Mouse (Mus musculus) heart, postnatal 0 days (tissue): Measurements from ENCODE around the gene Tfeb. TPM values are rescaled to one million over a fixed set of nuclear protein-coding genes. Genes with fewer than 3 reads are reported as not detected.

Source experiments
- ATAC-seq: fragments of 200-750 bp; cut with Nextera tagmentation; 2 replicates; pipeline ENCODE4 v1.8.0; 2017; ENCODE audit warnings: low read depth, moderate number of reproducible peaks, moderate library complexity; ENCODE audit not compliant: insufficient read depth
- DNase-seq: peaks from one replicate; pipeline ENCODE4 v3.0.0-alpha.2; 2016; ENCODE audit warnings: low spot score
- H3K27ac ChIP-seq: fragments of 300-500 bp; sonication (generic); 2 replicates; pipeline ENCODE4 v1.5.1; 2014; ENCODE audit warnings: low read depth, mild to moderate bottlenecking
- H3K27me3 ChIP-seq: fragments of 300-500 bp; sonication (generic); 2 replicates; pipeline ENCODE4 v1.6.1; 2014; ENCODE audit warnings: low read length, mixed read lengths; ENCODE audit not compliant: control insufficient read depth, insufficient read depth
- H3K36me3 ChIP-seq: fragments of 300-500 bp; sonication (generic); replicated peaks from 2 replicates; pipeline ENCODE4 v1.6.1; 2014; ENCODE audit warnings: low read length, mixed read lengths; ENCODE audit not compliant: control insufficient read depth, insufficient read depth
- H3K4me1 ChIP-seq: fragments of 300-500 bp; sonication (generic); 2 replicates; pipeline ENCODE4 v1.6.1; 2014; ENCODE audit warnings: antibody characterized with exemption; ENCODE audit not compliant: control insufficient read depth, insufficient read depth
- H3K4me2 ChIP-seq: fragments of 300-500 bp; sonication (generic); 2 replicates; pipeline ENCODE4 v1.6.1; 2014; ENCODE audit warnings: low read depth, mild to moderate bottlenecking, low read length, moderate library complexity
- H3K4me3 ChIP-seq: fragments of 300-500 bp; sonication (generic); 2 replicates; pipeline ENCODE4 v1.5.1; 2014; ENCODE audit warnings: low read depth, low read length
- H3K9ac ChIP-seq: fragments of 300-500 bp; sonication (generic); replicated peaks from 2 replicates; pipeline ENCODE4 v1.6.1; 2014; ENCODE audit warnings: low read depth, low read length, mixed read lengths
- H3K9me3 ChIP-seq: fragments of 300-500 bp; sonication (generic); replicated peaks from 2 replicates; pipeline ENCODE4 v1.6.1; 2016; ENCODE audit warnings: low read length; ENCODE audit not compliant: control insufficient read depth
- CTCF ChIP-seq: IDR thresholded peaks from 2 replicates; pipeline ENCODE4 v1.5.1; 2016; ENCODE audit warnings: antibody characterized with exemption, control low read depth, low read depth
- EP300 ChIP-seq: IDR thresholded peaks from 2 replicates; pipeline ENCODE4 v1.6.1; 2016; ENCODE audit warnings: antibody characterized with exemption, low read depth
- WGBS: fragments of 180-500 bp; shearing (Covaris S2); extraction: QIAGEN DNeasy Blood & Tissue Kit; methylation state at CpG from one replicate; pipeline ENCODE4 v1.1.7; 2014; 5-methylcytosine and 5-hydroxymethylcytosine counted together
- polyA plus RNA-seq: library from polyadenylated mRNA; unstranded; fragments of >200 nt; fragmentation: Nextera tagmentation; extraction: Ambion mirVana; gene quantifications from 2 replicates; pipeline ENCODE4 v1.2.1, GENCODE M21; 2015
- total RNA-seq: library from RNA; depleted of rRNA; stranded (reverse); fragments of >200 nt; gene quantifications from 2 replicates; pipeline ENCODE4 v1.2.3, GENCODE M21; 2014; ENCODE audit warnings: low replicate concordance; rRNA removed

Gene Tfeb
- total and polyA plus RNA-seq, 2 experiments from 2014 or later = 27.9 to 42.4 TPM

DNA sequence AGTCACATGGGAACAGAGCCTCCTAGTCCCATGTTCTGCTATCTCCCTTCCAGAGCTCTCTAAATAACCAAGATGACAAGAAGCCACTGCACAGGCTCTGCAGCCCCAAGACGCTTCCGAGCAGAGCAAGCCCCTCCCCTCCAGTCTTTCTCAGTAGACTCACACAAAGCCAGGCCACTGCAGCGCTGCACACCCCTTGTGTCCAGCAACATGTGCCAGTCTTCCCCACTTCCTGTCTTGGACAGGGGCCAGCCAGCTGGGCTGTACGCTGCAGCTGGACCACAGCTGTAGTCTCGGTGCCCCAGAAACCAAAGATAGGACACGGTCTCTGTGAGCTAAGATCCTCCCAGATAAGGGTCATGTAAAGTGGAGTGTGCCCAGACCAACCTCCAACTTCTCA, 101.0 kb downstream of the Tfeb start:
- ATAC-seq (no peak), DNase-seq (no peak)
- Histone ChIP-seq H3K9ac (no peak overlapping the region), H3K4me2 (no peak overlapping the region), H3K36me3 (no peaks in the 10 kb centered on the region), H3K27me3 (peaks cover 11% of the 10 kb centered on the region; the same call in 1 of the 2 replicates), H3K9me3 (no peaks in the 10 kb centered on the region), H3K4me3 (no peak overlapping the region), H3K27ac (no peak overlapping the region), H3K4me1 (peaks cover 15% of the 10 kb centered on the region)
- TF ChIP-seq CTCF (no peak), EP300 (no peak)
- 11% methylated on average over 6 of the region's 6 CpGs for WGBS

GRCm38 (mm10) chr17:47841521-47841920, 104.7 kb downstream of the Tfeb start:
- 73% methylated on average over 8 of the region's 8 CpGs for WGBS
- TF ChIP-seq CTCF = no peak
- no peak for TF ChIP-seq EP300
- Histone ChIP-seq H3K4me2 (no peak overlapping the region), H3K27ac (no peak overlapping the region), H3K4me3 (no peak overlapping the region), H3K9me3 (no peaks in the 10 kb centered on the region), H3K36me3 (no peaks in the 10 kb centered on the region), H3K9ac (no peak overlapping the region), H3K27me3 (no peaks in the 10 kb centered on the region), H3K4me1 (no peaks in the 10 kb centered on the region; the same call in 1 of the 2 replicates)
- no peak for ATAC-seq
- no peak for DNase-seq

Other genes starting within 250 kb of the Tfeb start
- gene Taf8, start 234.7 kb upstream of the Tfeb start, total RNA-seq = 14.7 and 26.4 TPM in 2 replicates
- gene Taf8, start 234.7 kb upstream of the Tfeb start, polyA plus RNA-seq = 11.5 and 11.9 TPM in 2 replicates
- 231 and 248 TPM in 2 replicates for gene Ccnd3, start 232.0 kb upstream of the Tfeb start, total RNA-seq
- gene Ccnd3, start 232.0 kb upstream of the Tfeb start, polyA plus RNA-seq = 180 and 187 TPM in 2 replicates
- 14.3 and 17.4 TPM in 2 replicates for gene Bysl, start 125.5 kb upstream of the Tfeb start, total RNA-seq
- gene Bysl, start 125.5 kb upstream of the Tfeb start, polyA plus RNA-seq = 15.8 and 19.9 TPM in 2 replicates
- 26.5 and 30.1 TPM in 2 replicates for gene Med20, start 125.4 kb upstream of the Tfeb start, total RNA-seq
- gene Med20, start 125.4 kb upstream of the Tfeb start, polyA plus RNA-seq = 21.8 and 26.3 TPM in 2 replicates
- gene Gm20517, start 125.4 kb upstream of the Tfeb start, total RNA-seq = 2.3 TPM in 1 of 2 replicates, not detected in the other
- gene Gm20517, start 125.4 kb upstream of the Tfeb start, polyA plus RNA-seq = 1.4 and 1.7 TPM in 2 replicates
- 3.5 and 10.8 TPM in 2 replicates for gene Usp49, start 106.3 kb upstream of the Tfeb start, total RNA-seq
- gene Usp49, start 106.3 kb upstream of the Tfeb start, polyA plus RNA-seq = 1.4 TPM in 2 replicates
- 141 and 171 TPM in 2 replicates for gene Tomm6, start 48.6 kb upstream of the Tfeb start, total RNA-seq
- gene Tomm6, start 48.6 kb upstream of the Tfeb start, polyA plus RNA-seq = 334 and 345 TPM in 2 replicates
- gene Frs3, start 48.0 kb upstream of the Tfeb start, total RNA-seq = 6.1 and 18.9 TPM in 2 replicates
- 3.7 and 4.2 TPM in 2 replicates for gene Frs3, start 48.0 kb upstream of the Tfeb start, polyA plus RNA-seq
- gene Gm21981, start 42.6 kb upstream of the Tfeb start, total RNA-seq = 0.12 TPM in 1 of 2 replicates, not detected in the other
- gene Gm21981, start 42.6 kb upstream of the Tfeb start, polyA plus RNA-seq = 0.19 and 0.22 TPM in 2 replicates
- 9.9 TPM in 1 of 2 replicates, not detected in the other for gene Prickle4, start 42.3 kb upstream of the Tfeb start, total RNA-seq
- gene Prickle4, start 42.3 kb upstream of the Tfeb start, polyA plus RNA-seq = 0.36 and 0.93 TPM in 2 replicates
- 0.35 TPM in 1 of 2 replicates, not detected in the other for gene Pgc, start 10.2 kb upstream of the Tfeb start, total RNA-seq
- gene Pgc, start 10.2 kb upstream of the Tfeb start, polyA plus RNA-seq = not detected in 2 replicates
- gene Mdfi, start 97.7 kb downstream of the Tfeb start, total RNA-seq = 64.6 and 68.2 TPM in 2 replicates
- gene Mdfi, start 97.7 kb downstream of the Tfeb start, polyA plus RNA-seq = 6.2 and 6.7 TPM in 2 replicates
- 14.2 and 21.0 TPM in 2 replicates for gene Foxp4, start 187.6 kb downstream of the Tfeb start, total RNA-seq
- 3.3 and 4.1 TPM in 2 replicates for gene Foxp4, start 187.6 kb downstream of the Tfeb start, polyA plus RNA-seq